Mouse (Mus musculus) layer of hippocampus, adult 18-20 months (tissue): ENCODE results near the gene Fam222b. TPM values are rescaled to one million over a fixed set of nuclear protein-coding genes. Genes with fewer than 3 reads are reported as not detected.

Source experiments
- DNase-seq, 2 experiments: peaks; one replicate each; pipeline ENCODE4 v3.0.0; 2022; ENCODE audit warnings: low spot score in 2 of 2
- total RNA-seq, 2 experiments: library from RNA; stranded (reverse); gene quantifications; 2 replicates each; pipeline ENCODE4 v1.2.3; 2021

The Fam222b gene
- total RNA-seq, 2 experiments from 2014 or later, result 29.7 to 30.5 TPM

GRCm38 (mm10) chr11:78086925-78087479, 7.5 kb upstream of the Fam222b start:
- no peak for DNase-seq

DNA sequence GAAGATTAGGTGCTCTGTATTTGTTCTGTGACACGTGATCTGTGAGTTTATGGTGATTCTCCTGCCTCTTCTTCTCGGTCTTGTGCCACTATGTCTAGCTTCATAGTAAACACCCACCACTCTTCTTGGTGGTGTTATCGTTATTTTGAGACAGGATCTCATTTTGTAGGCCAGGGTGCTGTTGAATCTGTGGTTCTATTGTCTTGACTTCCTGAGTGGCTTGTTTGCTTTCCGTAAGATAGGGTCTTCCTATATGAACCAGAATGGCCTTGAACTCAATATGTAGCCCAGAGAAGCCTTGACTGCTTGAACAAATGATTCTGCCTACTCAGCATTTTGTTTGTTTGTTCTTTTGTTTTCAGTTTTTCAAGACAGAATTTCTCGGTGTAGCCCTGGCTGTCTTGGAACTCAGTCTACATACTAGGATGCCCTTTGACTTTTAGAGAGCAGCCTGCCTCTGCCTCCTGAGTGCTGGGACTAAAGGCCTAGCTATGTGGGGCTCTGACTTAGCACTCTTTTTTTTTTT, 6.6 kb upstream of the Fam222b start:
- DNase-seq, result no peak

DNA sequence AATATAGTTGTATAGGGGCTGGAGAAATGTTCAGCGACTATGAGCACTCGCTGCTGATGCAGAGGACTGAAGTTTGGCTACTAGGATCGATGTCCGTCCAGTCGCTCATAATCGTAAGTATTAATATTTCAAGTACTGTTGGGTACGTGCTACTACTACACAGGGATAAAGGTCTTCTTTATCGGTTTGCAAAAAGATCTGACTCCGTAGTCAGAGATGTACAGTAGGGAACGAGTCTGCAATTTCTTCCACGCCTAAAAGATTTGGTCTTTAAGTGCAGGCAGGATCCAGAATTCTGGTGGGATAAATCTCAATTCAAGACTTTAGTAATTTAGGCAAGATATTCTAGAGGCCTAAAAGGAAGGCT, 340 bp upstream of the Fam222b start:
- DNase-seq, result no peak

- no peak for DNase-seq
Observed at GRCm38 (mm10) chr11:78095144-78095516, 670 bp downstream of the Fam222b start.

DNA sequence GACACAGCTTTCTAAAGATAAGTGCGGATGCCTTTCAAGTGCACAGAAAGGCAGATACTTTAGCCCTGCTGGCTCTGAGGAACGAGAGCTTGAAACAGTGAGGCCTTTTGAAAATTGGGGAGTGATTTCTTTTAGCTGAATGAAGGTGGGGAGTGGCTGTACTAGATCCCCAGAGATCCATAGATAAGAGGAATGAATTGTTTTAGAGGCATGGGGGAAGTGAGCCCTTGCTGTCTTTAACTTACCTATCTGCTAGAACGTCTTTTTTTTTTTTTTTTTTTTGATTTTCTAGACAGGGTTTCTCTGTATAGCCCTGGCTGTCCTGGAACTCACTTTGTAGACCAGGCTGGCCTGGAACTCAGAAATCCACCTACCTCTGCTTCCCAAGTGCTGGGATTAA, 2.6 kb downstream of the Fam222b start:
- DNase-seq, result no peak

- DNase-seq, result no peak
Observed at GRCm38 (mm10) chr11:78100746-78101145, 6.3 kb downstream of the Fam222b start.

DNA sequence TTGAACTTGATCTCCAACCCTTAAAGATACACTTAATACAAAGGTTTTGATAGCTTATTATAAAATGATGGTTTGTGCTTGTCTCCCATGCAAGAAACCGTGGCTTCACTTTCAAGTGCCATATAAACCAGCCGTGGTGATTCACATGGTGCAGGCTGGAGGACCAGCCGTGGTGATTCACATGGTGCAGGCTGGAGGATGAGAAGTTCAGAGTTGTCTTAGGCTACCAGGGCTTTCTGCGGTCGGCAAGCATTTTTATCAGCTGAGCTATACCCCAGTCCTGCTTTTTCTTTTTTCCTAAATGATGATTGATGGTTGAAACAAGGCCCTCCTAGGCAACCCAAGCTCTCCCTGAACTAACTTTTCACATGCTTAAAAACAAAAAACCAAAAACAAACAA, 7.7 kb downstream of the Fam222b start:
- no peak for DNase-seq

DNA sequence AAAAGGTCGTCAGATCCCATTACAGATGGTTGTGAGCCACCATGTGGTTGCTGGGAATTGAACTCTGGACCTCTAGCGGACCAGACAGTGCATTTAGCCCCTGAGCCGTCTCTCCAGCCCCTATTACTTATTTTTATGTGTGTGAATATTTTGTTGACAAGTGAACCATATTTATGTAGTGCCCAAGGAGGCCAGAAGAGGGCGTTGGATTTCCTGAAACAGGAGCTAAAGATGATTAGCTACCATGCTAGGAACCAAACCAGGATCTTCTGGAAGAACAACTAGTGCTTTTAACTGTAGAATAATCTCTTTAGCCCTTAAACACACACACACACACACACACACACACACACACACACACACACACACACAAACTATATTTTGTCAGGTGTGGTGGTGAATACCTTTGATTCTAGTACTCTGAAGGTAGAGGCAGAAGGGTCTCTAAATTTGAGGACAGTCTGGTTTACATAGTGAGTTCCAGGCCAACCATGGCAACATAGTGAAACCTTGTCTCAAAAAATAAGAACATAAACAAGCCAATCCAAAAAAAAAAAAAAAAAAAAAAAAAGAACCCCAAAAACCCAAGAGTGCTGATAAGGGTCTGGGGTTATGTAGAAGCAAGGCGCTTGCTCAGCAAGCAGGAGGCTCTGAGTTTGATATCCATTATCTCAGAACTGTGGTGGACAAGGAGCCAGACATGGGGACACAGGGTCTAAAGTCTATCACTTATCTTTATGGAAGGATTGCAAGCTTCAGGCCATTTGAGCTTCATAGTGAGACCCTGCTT, 8.7 kb downstream of the Fam222b start:
- no peak for DNase-seq

DNA sequence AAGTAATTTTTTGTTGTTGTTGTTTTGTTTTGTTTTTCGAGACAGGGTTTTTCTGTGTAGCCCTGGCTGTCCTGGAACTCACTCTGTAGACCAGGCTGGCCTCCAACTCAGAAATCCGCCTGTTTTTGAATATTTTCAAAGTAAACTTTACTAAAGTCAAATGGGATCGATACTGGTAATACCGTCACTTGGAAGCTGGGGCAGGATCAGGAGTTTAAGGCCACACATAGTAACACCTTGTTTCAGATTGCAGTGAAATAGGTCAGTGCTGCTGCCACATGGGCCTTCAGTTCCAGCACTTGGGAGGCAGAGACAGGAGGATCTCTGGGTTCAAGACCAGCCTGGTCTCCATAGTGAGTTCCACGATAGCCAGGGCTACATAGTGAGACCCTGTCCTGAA, 10.0 kb downstream of the Fam222b start:
- no peak for DNase-seq

DNA sequence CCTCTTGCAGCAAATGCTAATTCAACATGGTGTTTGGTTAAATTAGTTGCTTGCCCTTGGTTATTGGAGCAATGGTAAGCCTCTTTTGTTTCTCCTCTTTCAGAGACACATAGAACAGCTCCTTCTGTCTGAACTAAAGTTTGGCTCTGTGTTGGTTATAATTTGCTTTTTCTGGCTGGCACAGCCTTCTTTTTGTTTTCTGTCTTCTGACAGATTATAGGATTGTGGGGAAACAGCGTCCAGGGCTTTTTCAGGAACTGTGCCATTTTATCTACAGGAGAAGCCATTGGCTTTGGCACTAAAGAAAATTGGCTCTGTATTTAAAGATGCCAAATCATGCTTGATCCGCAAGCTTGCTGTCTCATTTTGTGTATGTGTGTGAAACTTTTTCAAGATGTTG, 19.2 kb downstream of the Fam222b start:
- DNase-seq, result peak in 1 of 2 experiments; percentile 53

GRCm38 (mm10) chr11:78114676-78115366, 20.4 kb downstream of the Fam222b start:
- DNase-seq, result no peak

DNA sequence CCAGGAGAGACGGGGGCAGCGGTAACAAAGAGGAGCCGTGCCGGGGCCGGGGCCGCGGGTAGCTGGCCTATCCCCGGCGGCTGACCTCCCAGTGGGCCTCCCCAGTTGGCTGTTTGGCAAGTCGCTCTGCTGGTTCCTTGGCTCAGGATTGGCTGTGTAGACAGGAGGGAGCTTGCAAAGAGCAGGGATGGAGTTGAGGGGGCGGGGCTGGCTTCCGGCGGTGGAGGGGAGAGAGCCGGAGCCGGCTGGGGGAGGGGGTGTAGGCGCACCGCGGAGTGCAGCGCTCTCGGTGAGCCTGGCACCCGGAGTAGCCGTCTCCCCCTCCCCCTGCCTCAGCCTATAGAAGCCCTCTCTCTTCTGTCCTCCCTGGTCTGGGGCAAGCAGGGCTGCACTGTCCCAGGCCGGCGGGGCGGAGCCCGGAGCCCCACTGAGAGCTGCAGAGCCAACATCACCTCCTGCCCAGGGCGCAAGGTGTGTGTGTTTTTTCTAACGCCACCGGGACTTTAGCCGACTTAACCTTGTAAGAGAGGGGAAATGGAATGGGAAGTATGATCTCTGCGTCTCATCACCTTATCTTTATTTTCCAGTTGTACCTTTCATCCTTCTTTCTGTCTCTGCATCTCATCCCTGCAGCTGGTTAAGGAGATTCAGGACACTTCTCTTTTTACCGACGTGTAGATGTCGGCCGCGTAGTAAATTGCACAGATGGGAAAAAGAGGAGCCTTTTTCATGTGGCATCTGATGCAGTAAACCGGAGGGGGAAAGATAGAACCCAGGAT, 21.1 kb downstream of the Fam222b start:
- DNase-seq, result peak; percentile 89 to 95

DNA sequence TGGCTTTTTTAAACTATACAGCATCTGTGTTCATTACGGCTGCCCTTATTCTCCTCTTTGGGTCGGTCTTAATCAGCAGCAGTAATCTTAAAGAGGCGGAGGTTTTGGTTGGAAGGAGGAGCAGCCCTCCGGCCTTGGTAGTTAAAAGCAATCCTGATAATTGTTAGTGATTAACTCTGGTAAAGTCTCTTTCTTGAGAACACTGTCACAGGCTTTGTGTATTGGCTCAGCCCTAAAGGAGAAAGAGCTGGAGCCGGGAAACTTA, 21.6 kb downstream of the Fam222b start:
- no peak for DNase-seq

DNA sequence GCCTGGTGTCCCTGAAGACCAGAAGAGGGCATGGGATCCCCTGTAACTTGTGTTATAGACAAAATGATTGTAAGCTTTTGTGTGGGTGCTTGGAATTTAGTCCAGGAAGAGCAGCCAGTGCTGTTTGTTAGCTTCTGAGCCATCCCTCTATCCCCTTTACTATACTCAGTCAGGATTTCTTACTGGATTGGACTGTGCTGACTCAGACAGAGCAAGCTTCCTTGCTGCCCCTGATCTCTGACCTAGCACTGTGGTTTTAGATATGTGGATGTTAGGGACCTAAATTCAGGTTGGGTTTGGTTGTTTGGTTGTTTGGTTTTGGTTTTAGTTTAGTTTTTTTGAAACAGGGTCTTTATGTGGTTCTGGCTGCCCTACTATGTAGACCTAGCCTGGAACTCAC, 24.0 kb downstream of the Fam222b start:
- no peak for DNase-seq

- no peak for DNase-seq
Observed at GRCm38 (mm10) chr11:78119898-78120297, 25.4 kb downstream of the Fam222b start.

DNA sequence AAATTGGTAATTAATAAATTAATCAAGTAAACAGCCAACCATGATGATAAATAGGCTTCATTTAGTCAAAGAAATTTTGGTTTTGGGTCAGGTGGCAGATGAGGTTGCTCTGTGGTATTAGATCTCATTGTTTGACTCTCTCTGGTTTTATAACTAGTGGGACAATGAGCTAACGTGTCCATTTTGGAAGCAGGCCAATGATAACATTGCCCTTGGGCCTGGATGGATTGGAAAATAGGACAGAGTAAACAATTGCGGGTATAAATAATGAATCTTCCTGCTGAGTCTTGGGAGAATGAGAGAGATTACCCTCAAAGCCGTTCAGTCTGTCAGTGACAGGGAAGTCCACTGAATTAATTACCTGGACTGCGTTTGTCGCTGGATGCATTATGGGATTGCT, 26.7 kb downstream of the Fam222b start:
- DNase-seq, result no peak

DNA sequence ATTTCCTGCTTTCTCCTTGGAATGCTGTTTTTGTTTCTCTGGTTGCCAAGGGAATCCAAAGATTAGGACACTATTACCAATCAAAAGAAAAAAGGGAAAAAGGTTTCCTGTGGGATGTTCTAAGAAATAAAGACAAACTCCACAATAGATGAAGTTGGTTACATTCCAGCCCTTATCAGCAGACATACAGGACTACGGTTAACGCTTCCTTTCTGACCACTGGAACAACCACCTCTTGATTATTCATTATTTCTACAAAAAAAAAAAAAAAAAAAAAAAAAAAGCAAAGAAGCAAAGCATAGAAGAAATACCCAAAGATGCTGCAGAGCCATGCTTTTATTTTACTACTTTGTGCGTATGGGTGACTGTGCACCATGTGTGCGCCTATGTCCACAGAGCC, 28.4 kb downstream of the Fam222b start:
- DNase-seq, result no peak

GRCm38 (mm10) chr11:78123782-78124181, 29.3 kb downstream of the Fam222b start:
- DNase-seq, result no peak

DNA sequence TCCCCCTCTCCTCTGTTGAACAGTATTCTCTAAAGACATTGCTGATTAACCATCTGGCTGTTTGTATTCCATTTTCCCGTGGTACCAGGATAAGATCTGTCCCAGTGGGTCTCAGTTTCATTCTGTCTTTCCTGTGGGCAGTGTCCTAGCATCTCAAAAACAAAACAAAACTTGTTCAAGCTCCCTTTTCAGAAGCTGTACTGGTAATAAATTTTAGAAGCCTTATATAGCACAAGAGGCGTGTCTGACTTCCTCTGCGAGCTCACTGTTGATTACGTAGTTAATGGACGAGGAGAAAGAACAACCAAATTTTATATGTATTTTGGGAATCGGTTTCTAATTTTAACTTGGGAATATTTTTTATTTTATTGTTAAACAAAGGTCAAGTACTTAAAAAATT, 31.2 kb downstream of the Fam222b start:
- DNase-seq, result peak in 1 of 2 experiments; percentile 42

DNA sequence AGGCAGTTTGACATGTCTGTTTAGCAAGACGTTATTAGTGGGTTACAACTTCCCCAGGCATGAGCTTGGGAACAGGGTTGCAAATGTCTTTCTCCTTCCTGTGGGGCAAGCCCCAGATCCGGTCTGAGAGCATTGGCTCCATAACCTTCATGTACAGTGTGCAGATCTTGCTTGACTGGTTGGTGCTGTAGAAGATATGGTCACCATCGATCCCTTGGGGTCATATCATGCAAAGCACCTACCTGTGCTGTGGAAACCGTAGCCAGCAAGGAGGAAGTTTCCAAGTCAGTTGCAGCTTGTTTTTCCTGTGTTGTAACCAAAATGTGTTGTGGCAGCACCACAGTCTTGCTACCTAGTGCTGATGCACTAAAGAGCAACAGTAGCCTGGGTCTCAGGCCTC, 32.3 kb downstream of the Fam222b start:
- no peak for DNase-seq

GRCm38 (mm10) chr11:78129458-78129857, 35.0 kb downstream of the Fam222b start:
- no peak for DNase-seq

DNA sequence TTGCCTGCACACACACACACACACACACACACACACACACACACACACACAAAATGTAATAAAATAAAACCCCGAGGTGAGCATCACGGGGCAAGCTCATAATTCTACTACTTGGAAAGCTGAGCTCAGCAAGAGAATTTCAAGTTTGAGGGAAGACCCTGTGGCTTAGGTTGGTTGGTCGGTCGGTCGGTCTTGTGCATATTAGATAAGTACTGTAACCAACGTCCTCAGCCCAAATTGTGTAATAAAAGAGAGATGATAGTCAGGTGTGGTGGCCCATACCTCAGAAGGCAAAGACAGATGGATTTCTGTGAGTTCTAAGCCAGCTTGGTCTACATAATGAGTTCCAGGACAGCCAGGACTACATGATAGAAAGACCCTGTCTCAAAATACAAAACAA, 39.5 kb downstream of the Fam222b start:
- DNase-seq, result no peak
